Mouse (Mus musculus): ENCODE results near the gene Eea1.
A peak's percentile ranks its signal among the peaks of the same experiment; 100 is the strongest.
"Not testable (repeated sequence)": the region's sequence is repeated elsewhere in the genome, so short reads cannot be mapped to it uniquely, and the experiment has no call there.

The Eea1 gene

DNA sequence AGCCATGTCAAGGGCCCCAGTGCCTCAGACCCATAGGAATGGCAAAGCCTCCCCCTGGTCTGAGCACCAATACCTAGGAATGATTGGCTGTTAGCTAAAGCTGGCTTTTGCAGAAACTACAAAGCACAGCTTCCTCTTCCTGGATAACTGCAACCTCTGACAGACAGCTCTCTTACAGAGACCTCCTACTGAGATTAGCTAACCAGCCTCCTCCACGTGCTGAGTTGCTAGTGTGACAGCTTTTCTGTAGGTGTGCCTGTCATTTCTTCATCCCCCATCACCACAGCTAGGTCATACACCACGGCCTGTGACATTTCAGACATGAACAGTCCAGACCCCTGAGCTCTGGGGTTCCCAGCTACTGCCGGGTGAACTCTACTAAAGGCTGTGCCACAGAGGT lies 126.9 kb downstream of the Eea1 start:
- DNase-seq (ENCODE audit: low spot score in 2 of 2), result peak in 1 of 2 experiments; percentile 44

- DNase-seq (ENCODE audit: low spot score in 2 of 2), result no peak
Observed at GRCm38 (mm10) chr10:96074386-96074785, 133.9 kb downstream of the Eea1 start.

GRCm38 (mm10) chr10:96075403-96075802 lies 135.0 kb downstream of the Eea1 start:
- no peak for DNase-seq (ENCODE audit: low spot score in 2 of 2)

DNA sequence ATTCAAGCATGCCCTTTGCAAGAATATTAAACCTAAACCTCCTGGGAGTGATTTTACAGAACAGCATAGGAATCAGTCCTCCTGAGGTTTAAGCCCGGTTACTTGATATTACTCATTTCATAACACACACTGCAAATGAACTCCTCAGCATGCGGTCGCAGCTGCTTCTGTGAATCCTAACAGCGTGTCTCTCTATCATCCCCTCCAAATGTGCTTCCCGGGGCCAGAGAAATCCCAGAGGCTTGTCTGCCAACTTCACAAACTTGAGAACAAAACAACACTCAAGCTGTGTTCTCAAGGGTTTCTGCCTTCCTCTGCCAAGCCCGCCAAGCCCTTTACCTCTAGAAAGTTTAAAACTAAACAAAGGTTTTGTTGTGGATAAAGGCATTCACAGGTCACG lies 135.4 kb downstream of the Eea1 start:
- no peak for DNase-seq (ENCODE audit: low spot score in 2 of 2)

GRCm38 (mm10) chr10:96076461-96076860 lies 136.0 kb downstream of the Eea1 start:
- DNase-seq (ENCODE audit: low spot score in 2 of 2), result no peak

- DNase-seq (ENCODE audit: low spot score in 2 of 2), result not testable (repeated sequence)
Observed at GRCm38 (mm10) chr10:96077480-96078066, 137.1 kb downstream of the Eea1 start.

- DNase-seq (ENCODE audit: low spot score in 2 of 2), result no peak
Observed at GRCm38 (mm10) chr10:96079823-96080222, 139.4 kb downstream of the Eea1 start.

GRCm38 (mm10) chr10:96080440-96081381 lies 140.3 kb downstream of the Eea1 start:
- no peak for DNase-seq (ENCODE audit: low spot score in 2 of 2)

- no peak for DNase-seq (ENCODE audit: low spot score in 2 of 2)
Observed at GRCm38 (mm10) chr10:96082203-96082602, 141.8 kb downstream of the Eea1 start.

DNA sequence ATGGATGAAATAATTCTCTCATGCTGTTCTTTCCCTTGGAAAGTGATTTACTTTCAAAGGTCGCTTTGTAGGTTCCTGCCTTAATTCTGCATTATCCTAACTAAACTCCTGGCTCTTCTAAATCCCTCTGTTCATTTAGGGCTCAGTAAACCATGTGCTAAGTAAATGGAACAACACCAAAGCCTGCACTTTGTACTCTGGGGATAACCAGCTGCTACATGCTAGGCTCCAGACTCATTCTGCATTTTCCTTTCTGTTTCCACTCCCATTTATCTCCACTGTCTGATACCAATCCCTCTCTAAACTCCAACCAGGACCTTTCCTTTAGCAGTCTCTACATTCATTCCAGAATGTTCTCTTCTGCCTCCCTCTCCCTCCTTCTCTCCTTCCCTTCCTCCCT lies 149.3 kb downstream of the Eea1 start:
- no peak for DNase-seq (ENCODE audit: low spot score in 2 of 2)

- no peak for DNase-seq (ENCODE audit: low spot score in 2 of 2)
Observed at GRCm38 (mm10) chr10:96090388-96090787, 149.9 kb downstream of the Eea1 start.

- no peak for DNase-seq (ENCODE audit: low spot score in 2 of 2)
Observed at GRCm38 (mm10) chr10:96093890-96094531, 153.6 kb downstream of the Eea1 start.

DNA sequence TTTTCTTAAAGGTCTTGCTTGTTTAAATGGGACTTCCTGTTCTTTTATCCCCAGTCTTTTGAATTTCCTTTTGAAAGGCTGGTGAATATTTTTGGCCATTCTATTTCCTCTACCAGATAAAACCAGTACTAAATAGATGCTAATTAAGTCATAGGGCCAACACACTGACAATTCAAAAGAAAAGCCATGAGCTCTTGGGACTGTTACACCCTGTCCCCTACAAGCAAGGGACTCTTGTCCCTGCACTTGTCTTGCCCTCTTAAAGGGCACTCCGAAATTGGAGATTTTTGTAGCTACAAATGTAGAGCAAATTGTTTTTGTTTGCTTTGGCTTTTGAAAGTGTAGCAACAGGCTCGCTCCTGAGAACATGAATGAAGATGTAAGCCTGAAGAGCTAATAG lies 154.1 kb downstream of the Eea1 start:
- no peak for DNase-seq (ENCODE audit: low spot score in 2 of 2)

All from left cerebral cortex, adult 9 months (tissue).